Mouse (Mus musculus): ENCODE measurements around the gene Olfr985. TPM values are rescaled to one million over a fixed set of nuclear protein-coding genes. Genes with fewer than 3 reads are reported as not detected.

Olfr985 gene
- not detected in 2 replicates for polyA plus RNA-seq (2015; fragmentation: Nextera tagmentation; extraction: Ambion mirVana)

DNA sequence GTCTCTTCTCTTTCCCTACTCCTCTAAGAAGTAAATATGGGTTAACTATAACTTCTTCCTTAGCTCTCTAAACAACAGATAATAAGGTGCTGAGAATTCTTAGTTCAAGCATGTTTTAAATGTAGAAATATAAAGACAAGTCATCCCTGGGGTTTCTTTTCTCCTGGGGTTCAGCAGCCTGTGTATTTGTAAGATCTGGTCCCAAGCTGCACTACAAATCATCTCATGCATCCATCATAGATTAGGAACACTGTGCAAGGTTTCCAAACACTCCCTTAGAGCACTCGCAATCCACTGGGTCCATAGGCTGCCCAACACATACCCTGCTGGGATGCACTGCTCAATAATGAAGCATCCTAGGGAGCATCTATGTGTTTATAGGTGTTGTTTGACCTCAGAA, at the start of gene Olfr985:
TSS of gene Olfr985 (minus strand) at position 101 of the 400 bp plus-strand sequence.
- no peak for TF ChIP-seq EP300 (optimal IDR thresholded peaks at IDR 0.05)
- no peak for TF ChIP-seq CTCF (IDR thresholded peaks at IDR 0.05; ENCODE audit: low read depth)
- Histone ChIP-seq H3K36me3 (ENCODE audit: control insufficient read depth, insufficient read depth, low read length) (no peaks in the 10 kb centered on the region), H3K27me3 (ENCODE audit: control insufficient read depth, insufficient read depth, low read length) (no peaks in the 10 kb centered on the region), H3K27ac (replicated peaks) (no peak within 1 kb of the TSS), H3K9me3 (ENCODE audit: control insufficient read depth, low read length) (no peaks in the 10 kb centered on the region), H3K9ac (ENCODE audit: low read length) (no peak within 1 kb of the TSS), H3K4me1 (replicated peaks; ENCODE audit: control insufficient read depth, insufficient read depth) (no peaks in the 10 kb centered on the region), H3K4me2 (replicated peaks; ENCODE audit: low read depth) (no peak within 1 kb of the TSS), H3K4me3 (ENCODE audit: low read depth, low read length) (no peak within 1 kb of the TSS)
- 85% methylated on average over 1 of the region's 1 CpGs for WGBS
- ATAC-seq (ENCODE audit: low FRiP score, low TSS enrichment), result no peak
- DNase-seq (ENCODE audit: low spot score), result no peak

DNA sequence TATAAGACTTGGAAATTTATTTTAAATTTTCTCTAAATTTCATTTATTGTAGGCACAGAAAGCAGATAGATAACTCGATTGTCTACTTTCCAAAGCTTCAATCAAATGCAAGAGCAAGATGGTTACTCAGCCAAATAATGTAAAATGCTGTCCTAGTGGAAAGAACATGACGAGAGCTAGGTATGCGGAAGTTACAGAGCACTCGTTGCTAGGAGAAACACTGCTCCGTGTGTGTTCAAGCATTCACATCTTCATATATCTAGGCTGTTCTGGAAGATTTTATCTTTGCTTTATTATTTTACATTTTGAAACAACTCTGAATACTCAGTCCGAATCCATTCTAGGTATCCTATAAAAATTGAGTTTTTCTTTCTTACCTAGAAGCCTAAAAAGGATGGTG, 47.0 kb upstream of the Olfr985 start:
- WGBS, result 73% methylated on average over 6 of the region's 6 CpGs
- Histone ChIP-seq H3K4me2 (replicated peaks; ENCODE audit: low read depth) (no peak overlapping the region), H3K4me1 (replicated peaks; ENCODE audit: control insufficient read depth, insufficient read depth) (no peaks in the 10 kb centered on the region), H3K36me3 (ENCODE audit: control insufficient read depth, insufficient read depth, low read length) (no peaks in the 10 kb centered on the region), H3K9me3 (ENCODE audit: control insufficient read depth, low read length) (no peaks in the 10 kb centered on the region), H3K27ac (replicated peaks) (no peak overlapping the region), H3K4me3 (ENCODE audit: low read depth, low read length) (no peak overlapping the region), H3K9ac (ENCODE audit: low read length) (no peak overlapping the region), H3K27me3 (ENCODE audit: control insufficient read depth, insufficient read depth, low read length) (no peaks in the 10 kb centered on the region)
- DNase-seq (ENCODE audit: low spot score) (no peak), ATAC-seq (ENCODE audit: low FRiP score, low TSS enrichment) (no peak)
- TF ChIP-seq EP300 (optimal IDR thresholded peaks at IDR 0.05) (no peak), CTCF (IDR thresholded peaks at IDR 0.05; ENCODE audit: low read depth) (no peak)

DNA sequence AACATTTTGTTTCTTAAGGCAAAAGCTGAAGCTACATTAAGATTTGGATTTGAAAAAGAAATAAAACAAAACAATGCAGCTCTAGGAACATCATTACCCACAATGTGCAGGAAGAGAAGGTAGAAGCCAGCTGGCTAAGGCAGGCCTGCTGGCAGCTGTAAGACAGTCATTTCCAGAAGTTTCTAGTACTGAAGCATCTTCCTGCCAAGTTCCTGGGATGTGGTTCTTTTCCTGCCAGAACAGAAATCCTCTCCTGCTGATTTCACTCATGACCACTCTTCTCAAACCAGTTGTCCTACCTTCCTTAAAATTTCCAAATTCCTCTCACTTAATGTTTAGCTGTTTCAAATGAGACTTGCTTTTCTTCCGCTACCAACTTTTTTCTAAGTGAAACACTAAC, 36.5 kb upstream of the Olfr985 start:
- 81% methylated on average over 1 of the region's 1 CpGs for WGBS

DNA sequence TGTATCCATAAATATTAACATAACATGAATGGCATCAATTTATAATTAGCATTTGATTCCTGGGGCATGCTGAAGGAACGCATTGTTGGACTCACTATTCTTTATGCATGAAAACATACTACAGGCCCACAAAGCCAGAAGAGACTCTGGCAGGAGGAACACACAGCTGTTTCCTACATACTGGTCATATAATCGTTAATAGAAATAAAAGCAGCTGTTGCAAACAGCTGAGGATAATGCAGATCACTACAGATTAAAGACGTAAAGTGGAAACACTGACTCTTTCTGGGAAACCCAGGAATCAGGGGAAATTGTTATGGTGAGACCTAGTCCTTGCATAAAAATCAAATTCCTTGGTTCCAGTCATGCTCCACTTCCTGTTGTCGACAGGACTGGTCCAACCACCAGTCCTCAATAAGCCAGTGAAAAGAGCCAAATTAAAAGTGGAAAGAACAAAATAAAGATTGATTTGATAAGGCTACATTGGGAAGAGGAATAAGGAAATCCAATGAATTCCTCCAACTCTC, 25.2 kb upstream of the Olfr985 start:
- Histone ChIP-seq H3K9me3 (ENCODE audit: control insufficient read depth, low read length) (no peaks in the 10 kb centered on the region), H3K9ac (ENCODE audit: low read length) (no peak overlapping the region), H3K27ac (replicated peaks) (no peak overlapping the region), H3K4me2 (replicated peaks; ENCODE audit: low read depth) (no peak overlapping the region), H3K27me3 (ENCODE audit: control insufficient read depth, insufficient read depth, low read length) (no peaks in the 10 kb centered on the region), H3K4me3 (ENCODE audit: low read depth, low read length) (no peak overlapping the region), H3K36me3 (ENCODE audit: control insufficient read depth, insufficient read depth, low read length) (no peaks in the 10 kb centered on the region), H3K4me1 (replicated peaks; ENCODE audit: control insufficient read depth, insufficient read depth) (no peaks in the 10 kb centered on the region)
- WGBS, result 55% methylated on average over 4 of the region's 4 CpGs
- no peak for DNase-seq (ENCODE audit: low spot score)
- TF ChIP-seq CTCF (IDR thresholded peaks at IDR 0.05; ENCODE audit: low read depth) (no peak), EP300 (optimal IDR thresholded peaks at IDR 0.05) (no peak)
- ATAC-seq (ENCODE audit: low FRiP score, low TSS enrichment), result no peak

More for the DNA sequence above, 36.5 kb upstream of the Olfr985 start:
- Histone ChIP-seq H3K4me2 (replicated peaks; ENCODE audit: low read depth) (no peak overlapping the region), H3K36me3 (ENCODE audit: control insufficient read depth, insufficient read depth, low read length) (no peaks in the 10 kb centered on the region), H3K9me3 (ENCODE audit: control insufficient read depth, low read length) (no peaks in the 10 kb centered on the region), H3K9ac (ENCODE audit: low read length) (no peak overlapping the region), H3K4me3 (ENCODE audit: low read depth, low read length) (no peak overlapping the region), H3K27ac (replicated peaks) (no peak overlapping the region), H3K27me3 (ENCODE audit: control insufficient read depth, insufficient read depth, low read length) (no peaks in the 10 kb centered on the region), H3K4me1 (replicated peaks; ENCODE audit: control insufficient read depth, insufficient read depth) (no peaks in the 10 kb centered on the region)
- no peak for ATAC-seq (ENCODE audit: low FRiP score, low TSS enrichment)
- DNase-seq (ENCODE audit: low spot score), result no peak
- TF ChIP-seq EP300 (optimal IDR thresholded peaks at IDR 0.05), result no peak
- TF ChIP-seq CTCF (IDR thresholded peaks at IDR 0.05; ENCODE audit: low read depth), result no peak

DNA sequence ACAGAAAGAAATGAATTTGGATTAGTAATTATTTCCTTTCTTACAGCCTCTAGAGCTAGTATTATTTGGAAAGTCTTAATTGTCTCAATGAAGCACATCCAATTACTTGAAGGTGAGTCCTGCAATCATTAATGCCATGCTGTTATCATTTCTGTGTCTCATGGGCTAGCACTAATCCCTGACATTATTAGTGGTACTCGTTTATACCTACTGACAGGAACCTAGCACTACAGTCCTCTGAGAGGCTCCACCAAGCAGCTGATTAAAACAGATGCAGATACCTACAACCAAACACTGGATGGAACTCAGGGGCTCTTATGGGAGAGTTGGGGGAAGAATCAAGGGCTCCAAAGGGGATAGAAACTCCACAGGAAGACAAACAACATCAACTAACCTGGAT, 11.6 kb upstream of the Olfr985 start:
- TF ChIP-seq EP300 (optimal IDR thresholded peaks at IDR 0.05), result no peak
- no peak for TF ChIP-seq CTCF (IDR thresholded peaks at IDR 0.05; ENCODE audit: low read depth)
- 51% methylated on average over 1 of the region's 1 CpGs for WGBS
- Histone ChIP-seq H3K27me3 (ENCODE audit: control insufficient read depth, insufficient read depth, low read length) (no peaks in the 10 kb centered on the region), H3K4me3 (ENCODE audit: low read depth, low read length) (no peak overlapping the region), H3K9me3 (ENCODE audit: control insufficient read depth, low read length) (no peaks in the 10 kb centered on the region), H3K4me1 (replicated peaks; ENCODE audit: control insufficient read depth, insufficient read depth) (no peaks in the 10 kb centered on the region), H3K27ac (replicated peaks) (no peak overlapping the region), H3K36me3 (ENCODE audit: control insufficient read depth, insufficient read depth, low read length) (no peaks in the 10 kb centered on the region), H3K4me2 (replicated peaks; ENCODE audit: low read depth) (no peak overlapping the region), H3K9ac (ENCODE audit: low read length) (no peak overlapping the region)
- ATAC-seq (ENCODE audit: low FRiP score, low TSS enrichment) (no peak), DNase-seq (ENCODE audit: low spot score) (no peak)

DNA sequence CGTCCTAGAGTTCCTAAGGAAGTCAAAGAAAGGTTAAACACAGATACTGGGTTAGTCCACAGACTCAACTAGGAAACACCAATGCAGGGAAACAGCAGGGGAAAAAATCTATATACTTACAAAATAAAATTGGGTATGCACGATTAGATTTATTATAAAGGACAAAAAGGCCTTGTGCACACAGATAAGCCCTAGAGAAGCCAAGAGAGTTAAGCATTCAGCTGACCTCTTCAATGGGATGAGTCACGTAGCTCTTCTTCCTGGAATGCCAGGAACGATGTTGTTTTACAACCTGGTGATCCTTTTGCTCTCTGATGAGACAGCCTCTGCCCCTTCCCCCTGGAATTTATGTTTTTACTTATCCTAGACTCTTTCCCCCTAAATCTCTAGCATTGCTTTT, 9.5 kb upstream of the Olfr985 start:
- no peak for ATAC-seq (ENCODE audit: low FRiP score, low TSS enrichment)
- no peaks in the 10 kb centered on the region for H3K9me3 ChIP-seq (ENCODE audit: control insufficient read depth, low read length)
- no peaks in the 10 kb centered on the region for H3K36me3 ChIP-seq (ENCODE audit: control insufficient read depth, insufficient read depth, low read length)
- WGBS, result 56% methylated on average over 4 of the region's 4 CpGs
- DNase-seq (ENCODE audit: low spot score), result no peak
- no peak overlapping the region for H3K4me2 ChIP-seq (replicated peaks; ENCODE audit: low read depth)
- TF ChIP-seq CTCF (IDR thresholded peaks at IDR 0.05; ENCODE audit: low read depth) (no peak), EP300 (optimal IDR thresholded peaks at IDR 0.05) (no peak)
- no peak overlapping the region for H3K4me3 ChIP-seq (ENCODE audit: low read depth, low read length)
- H3K27ac ChIP-seq (replicated peaks), result no peak overlapping the region
- no peak overlapping the region for H3K9ac ChIP-seq (ENCODE audit: low read length)
- H3K27me3 ChIP-seq (ENCODE audit: control insufficient read depth, insufficient read depth, low read length), result no peaks in the 10 kb centered on the region
- no peaks in the 10 kb centered on the region for H3K4me1 ChIP-seq (replicated peaks; ENCODE audit: control insufficient read depth, insufficient read depth)

Data from stomach, postnatal 0 days (tissue).